Mouse (Mus musculus) kidney, embryonic 16.5 days (tissue): ENCODE results near the gene Gtf2h2. TPM values are rescaled to one million over a fixed set of nuclear protein-coding genes. Genes with fewer than 3 reads are reported as not detected.
"Not testable (repeated sequence)": the region's sequence is repeated elsewhere in the genome, so short reads cannot be mapped to it uniquely, and the experiment has no call there.

ENCODE experiments used
- ATAC-seq: fragments of 200-750 bp; cut with Nextera tagmentation; 2 replicates; pipeline ENCODE4 v1.8.0; 2017; ENCODE audit warnings: moderate TSS enrichment; ENCODE audit not compliant: low FRiP score, low TSS enrichment
- H3K27ac ChIP-seq: fragments of 300-500 bp; sonication (generic); 2 replicates; pipeline ENCODE4 v1.5.1; 2014; ENCODE audit warnings: low read length
- H3K27me3 ChIP-seq: fragments of 300-500 bp; sonication (generic); 2 replicates; pipeline ENCODE4 v1.6.1; 2014; ENCODE audit warnings: low read length, control low read depth, mixed read lengths; ENCODE audit not compliant: insufficient read depth
- H3K36me3 ChIP-seq: fragments of 300-500 bp; sonication (generic); 2 replicates; pipeline ENCODE4 v1.6.1; 2014; ENCODE audit warnings: low read length, control low read depth, mixed read lengths; ENCODE audit not compliant: insufficient read depth
- H3K4me1 ChIP-seq: fragments of 300-500 bp; sonication (generic); 2 replicates; pipeline ENCODE4 v1.6.1; 2014; ENCODE audit warnings: low read length, control low read depth, mixed read lengths; ENCODE audit not compliant: insufficient read depth
- H3K4me2 ChIP-seq: fragments of 300-500 bp; sonication (generic); replicated peaks from 2 replicates; pipeline ENCODE4 v1.6.1; 2014; ENCODE audit warnings: low read depth, low read length
- H3K4me3 ChIP-seq: fragments of 300-500 bp; sonication (generic); 2 replicates; pipeline ENCODE4 v1.5.1; 2014; ENCODE audit warnings: mild to moderate bottlenecking, low read length
- H3K9ac ChIP-seq: fragments of 300-500 bp; sonication (generic); replicated peaks from 2 replicates; pipeline ENCODE4 v1.6.1; 2014; ENCODE audit warnings: low read length
- H3K9me3 ChIP-seq: fragments of 300-500 bp; sonication (generic); 2 replicates; pipeline ENCODE4 v1.6.1; 2016; ENCODE audit warnings: low read length, control low read depth
- WGBS: fragments of 180-500 bp; shearing (Covaris S2); extraction: QIAGEN DNeasy Blood & Tissue Kit; methylation state at CpG from one replicate; pipeline ENCODE4 v1.1.7; 2014; 5-methylcytosine and 5-hydroxymethylcytosine counted together
- polyA plus RNA-seq: library from polyadenylated mRNA; unstranded; fragments of >200 nt; fragmentation: Nextera tagmentation; extraction: Ambion mirVana; gene quantifications from 2 replicates; pipeline ENCODE4 v1.2.1, GENCODE M21; 2015

Gtf2h2 gene
- polyA plus RNA-seq, 1 experiment from 2014 or later = 76.1 TPM

DNA sequence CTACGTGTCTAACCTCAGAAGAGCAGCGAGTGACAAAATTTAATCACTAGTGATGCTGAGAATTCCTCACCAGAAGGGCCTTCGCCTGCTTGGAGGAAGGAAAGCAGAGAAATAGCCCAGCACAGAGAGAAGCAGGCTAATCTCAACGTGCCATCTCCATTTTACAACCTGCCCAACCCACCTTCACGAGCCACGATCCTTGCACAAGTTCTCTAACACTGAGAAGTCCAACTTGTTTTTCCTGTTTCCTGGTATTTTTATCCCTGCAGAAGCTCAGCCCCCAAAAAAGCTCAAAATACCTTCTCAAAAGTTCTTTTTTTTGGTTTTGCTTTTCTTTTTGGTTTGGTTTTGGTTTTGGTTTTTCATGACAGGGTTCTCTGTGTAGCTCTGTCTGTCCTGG is 25.8 kb upstream of the Gtf2h2 start:
- H3K4me1 ChIP-seq = peaks cover 12% of the 10 kb centered on the region
- no peaks in the 10 kb centered on the region for H3K36me3 ChIP-seq
- ATAC-seq = no peak
- no peak overlapping the region for H3K4me2 ChIP-seq
- no peaks in the 10 kb centered on the region for H3K27me3 ChIP-seq
- H3K27ac ChIP-seq = peak overlapping the region; percentile 90
- H3K9me3 ChIP-seq = no peaks in the 10 kb centered on the region
- 45% methylated on average over 6 of the region's 6 CpGs for WGBS
- H3K4me3 ChIP-seq = no peak overlapping the region
- no peak overlapping the region for H3K9ac ChIP-seq

GRCm38 (mm10) chr13:100517652-100518153 is 25.3 kb upstream of the Gtf2h2 start:
- Histone ChIP-seq H3K36me3 (no peaks in the 10 kb centered on the region), H3K4me1 (peaks cover 12% of the 10 kb centered on the region), H3K4me3 (no peak overlapping the region), H3K4me2 (no peak overlapping the region), H3K9ac (no peak overlapping the region), H3K27ac (peak overlapping the region; percentile 48; the same call in 1 of the 2 replicates), H3K9me3 (no peaks in the 10 kb centered on the region), H3K27me3 (no peaks in the 10 kb centered on the region)
- ATAC-seq = no peak
- WGBS = 83% methylated on average over 6 of the region's 6 CpGs

- no peaks in the 10 kb centered on the region for H3K9me3 ChIP-seq
- H3K4me1 ChIP-seq = peaks cover 12% of the 10 kb centered on the region
- H3K36me3 ChIP-seq = no peaks in the 10 kb centered on the region
- H3K4me3 ChIP-seq = no peak overlapping the region
- H3K9ac ChIP-seq = 0 out of 2 replicates have a peak overlapping the region, but pooled peaks have one; percentile 8
- no peak overlapping the region for H3K4me2 ChIP-seq
- WGBS = 55% methylated on average over 12 of the region's 12 CpGs
- no peaks in the 10 kb centered on the region for H3K27me3 ChIP-seq
- no peak for ATAC-seq
- peak overlapping the region; percentile 48 for H3K27ac ChIP-seq
These were observed 24.1 kb upstream of the Gtf2h2 start for GRCm38 (mm10) chr13:100516213-100517105.

DNA sequence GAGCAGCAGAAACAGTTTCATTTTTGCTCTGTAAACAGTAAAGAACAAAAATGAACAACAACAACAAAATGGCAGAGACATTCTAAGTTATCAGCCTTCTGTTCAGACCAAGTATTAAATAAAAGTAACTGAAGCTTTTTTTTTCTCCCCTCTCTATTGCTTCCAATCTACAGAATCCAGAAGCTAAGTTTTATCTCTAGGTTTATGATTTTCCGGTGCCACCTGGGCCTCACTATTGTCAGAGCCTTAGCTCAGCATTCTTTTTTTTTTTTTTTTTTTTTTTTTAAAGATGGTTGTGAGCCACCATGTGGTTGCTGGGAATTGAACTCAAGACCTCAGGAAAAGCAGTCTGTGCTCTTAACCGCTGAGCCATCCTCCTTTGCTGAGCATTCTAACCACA is 20.4 kb upstream of the Gtf2h2 start:
- no peak overlapping the region for H3K9ac ChIP-seq
- no peak overlapping the region for H3K4me2 ChIP-seq
- no peaks in the 10 kb centered on the region for H3K27me3 ChIP-seq
- no peaks in the 10 kb centered on the region for H3K36me3 ChIP-seq
- no peak for ATAC-seq
- no peak overlapping the region for H3K4me3 ChIP-seq
- WGBS = 94% methylated on average over 2 of the region's 2 CpGs
- H3K9me3 ChIP-seq = no peaks in the 10 kb centered on the region
- H3K4me1 ChIP-seq = peaks cover 7% of the 10 kb centered on the region; the same call in 1 of the 2 replicates
- no peak overlapping the region for H3K27ac ChIP-seq

- WGBS = 84% methylated on average over 4 of the region's 4 CpGs
These were observed 19.5 kb upstream of the Gtf2h2 start for GRCm38 (mm10) chr13:100511860-100512364.

GRCm38 (mm10) chr13:100511146-100511859 is 18.9 kb upstream of the Gtf2h2 start:
- no peak for ATAC-seq
- Histone ChIP-seq H3K36me3 (no peaks in the 10 kb centered on the region), H3K9ac (no peak overlapping the region), H3K27ac (no peak overlapping the region), H3K9me3 (no peaks in the 10 kb centered on the region), H3K4me3 (no peak overlapping the region), H3K27me3 (no peaks in the 10 kb centered on the region), H3K4me2 (no peak overlapping the region), H3K4me1 (peaks cover under 1% of the 10 kb centered on the region; the same call in 1 of the 2 replicates)
- 55% methylated on average over 7 of the region's 7 CpGs for WGBS

More at GRCm38 (mm10) chr13:100511860-100512364, 19.5 kb upstream of the Gtf2h2 start:
- H3K27ac ChIP-seq = no peak overlapping the region
- H3K4me2 ChIP-seq = no peak overlapping the region
- peaks cover 7% of the 10 kb centered on the region; the same call in 1 of the 2 replicates for H3K4me1 ChIP-seq
- H3K9me3 ChIP-seq = no peaks in the 10 kb centered on the region
- no peak overlapping the region for H3K4me3 ChIP-seq
- no peaks in the 10 kb centered on the region for H3K36me3 ChIP-seq
- no peak for ATAC-seq
- H3K27me3 ChIP-seq = no peaks in the 10 kb centered on the region
- no peak overlapping the region for H3K9ac ChIP-seq

- not testable (repeated sequence) for H3K4me3 ChIP-seq, H3K27ac ChIP-seq, H3K9me3 ChIP-seq, H3K4me1 ChIP-seq, H3K4me2 ChIP-seq, ATAC-seq, H3K27me3 ChIP-seq, H3K36me3 ChIP-seq, H3K9ac ChIP-seq
These were observed 7.2 kb upstream of the Gtf2h2 start for GRCm38 (mm10) chr13:100499625-100500024.

DNA sequence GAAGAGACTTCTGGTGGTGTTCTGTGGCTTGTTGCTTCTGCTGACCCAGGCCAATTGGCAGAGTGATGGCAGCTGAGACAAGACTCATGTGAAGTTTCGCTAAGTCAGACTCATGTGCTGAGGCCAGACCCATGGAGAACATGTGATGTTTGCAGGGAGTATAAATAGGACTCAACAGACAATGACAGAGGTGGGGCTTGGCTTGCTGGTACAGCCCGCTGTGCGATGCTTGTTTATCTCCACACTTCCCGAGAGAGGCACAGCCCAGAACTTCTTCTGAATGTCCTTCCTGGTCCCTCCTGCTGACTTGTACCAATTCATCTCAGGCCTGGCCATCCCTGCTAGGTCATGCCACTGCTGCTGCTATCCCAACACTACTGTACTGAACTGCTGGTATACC is 3.0 kb upstream of the Gtf2h2 start:
- Histone ChIP-seq H3K27ac (no peak overlapping the region), H3K9ac (no peak overlapping the region), H3K36me3 (no peaks in the 10 kb centered on the region), H3K4me2 (no peak overlapping the region), H3K27me3 (no peaks in the 10 kb centered on the region), H3K9me3 (no peaks in the 10 kb centered on the region), H3K4me3 (no peak overlapping the region), H3K4me1 (peaks cover 9% of the 10 kb centered on the region)
- 84% methylated on average over 4 of the region's 4 CpGs for WGBS
- no peak for ATAC-seq

GRCm38 (mm10) chr13:100494370-100494769 is 2.0 kb upstream of the Gtf2h2 start:
- ATAC-seq, H3K9me3 ChIP-seq: not testable (repeated sequence)
- 63% methylated on average over 8 of the region's 8 CpGs for WGBS

More at GRCm38 (mm10) chr13:100494370-100494769, 2.0 kb upstream of the Gtf2h2 start:
- not testable (repeated sequence) for H3K4me1 ChIP-seq, H3K36me3 ChIP-seq, H3K27me3 ChIP-seq, H3K4me3 ChIP-seq, H3K4me2 ChIP-seq, H3K9ac ChIP-seq, H3K27ac ChIP-seq
